Mouse (Mus musculus): ENCODE data around the gene Gm20388. TPM values are rescaled to one million over a fixed set of nuclear protein-coding genes. Genes with fewer than 3 reads are reported as not detected.
A peak's percentile ranks its signal among the peaks of the same experiment; 100 is the strongest.

The Gm20388 gene
- total and polyA plus RNA-seq, 2 experiments from 2014 or later: 17.3 TPM; not detected in 1

DNA sequence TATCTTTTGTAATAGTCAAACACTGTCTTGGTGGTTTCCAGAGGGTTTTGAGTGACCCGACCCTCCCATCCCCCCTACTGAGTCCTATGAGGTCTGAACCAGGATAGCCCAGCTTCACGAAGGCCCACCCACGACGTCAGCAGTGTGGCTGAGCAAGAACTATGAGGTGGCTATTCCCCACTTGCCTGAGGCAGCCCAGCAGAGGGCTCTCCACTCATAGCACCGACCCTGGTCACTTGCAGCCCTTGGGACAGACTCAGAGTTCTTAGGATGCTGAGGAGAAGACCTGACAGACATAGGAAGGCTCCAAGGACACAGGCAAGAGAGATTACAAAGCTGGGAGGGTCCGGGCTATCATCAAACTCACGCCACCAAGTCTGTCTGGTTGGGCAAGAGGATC, 2764.4 kb downstream of the Gm20388 start:
- Histone ChIP-seq H3K36me3 (replicated peaks; ENCODE audit: control insufficient read depth, insufficient read depth, low read length) (no peaks in the 10 kb centered on the region), H3K9me3 (replicated peaks; ENCODE audit: control insufficient read depth, low read length) (no peaks in the 10 kb centered on the region), H3K27me3 (ENCODE audit: control insufficient read depth, insufficient read depth, low read length) (peaks cover 60% of the 10 kb centered on the region), H3K4me1 (ENCODE audit: control insufficient read depth, insufficient read depth) (0 out of 2 replicates have a peak, but pooled peaks cover 6% of the 10 kb centered on the region), H3K9ac (replicated peaks; ENCODE audit: low read depth, low read length) (no peak overlapping the region), H3K27ac (ENCODE audit: low read depth) (no peak overlapping the region), H3K4me2 (ENCODE audit: low read depth, low read length) (peak overlapping the region; percentile 86; the same call in 1 of the 2 replicates), H3K4me3 (ENCODE audit: low read depth, low read length) (no peak overlapping the region)
- ATAC-seq (ENCODE audit: insufficient read depth, low read depth): no peak
- TF ChIP-seq EP300 (IDR thresholded peaks at IDR 0.05; ENCODE audit: low read depth) (no peak), CTCF (IDR thresholded peaks at IDR 0.05; ENCODE audit: low read depth) (peak; percentile 33)
- DNase-seq (ENCODE audit: low spot score): no peak
- 32% methylated on average over 7 of the region's 7 CpGs for WGBS

GRCm38 (mm10) chr8:122675596-122676420, 2765.2 kb downstream of the Gm20388 start:
- ATAC-seq (ENCODE audit: insufficient read depth, low read depth): no peak
- peak overlapping the region; percentile 58 for H3K4me3 ChIP-seq (ENCODE audit: low read depth, low read length)
- H3K4me2 ChIP-seq (ENCODE audit: low read depth, low read length): peak overlapping the region; percentile 86
- H3K9ac ChIP-seq (replicated peaks; ENCODE audit: low read depth, low read length): 0 out of 2 replicates have a peak overlapping the region, but pooled peaks have one; percentile 18
- DNase-seq (ENCODE audit: low spot score): no peak
- no peaks in the 10 kb centered on the region for H3K36me3 ChIP-seq (replicated peaks; ENCODE audit: control insufficient read depth, insufficient read depth, low read length)
- peaks cover 58% of the 10 kb centered on the region for H3K27me3 ChIP-seq (ENCODE audit: control insufficient read depth, insufficient read depth, low read length)
- WGBS: 64% methylated on average over 17 of the region's 17 CpGs
- H3K9me3 ChIP-seq (replicated peaks; ENCODE audit: control insufficient read depth, low read length): no peaks in the 10 kb centered on the region
- peak overlapping the region; percentile 77 for H3K27ac ChIP-seq (ENCODE audit: low read depth)
- H3K4me1 ChIP-seq (ENCODE audit: control insufficient read depth, insufficient read depth): 0 out of 2 replicates have a peak, but pooled peaks cover 6% of the 10 kb centered on the region
- TF ChIP-seq CTCF (IDR thresholded peaks at IDR 0.05; ENCODE audit: low read depth): no peak
- no peak for TF ChIP-seq EP300 (IDR thresholded peaks at IDR 0.05; ENCODE audit: low read depth)

GRCm38 (mm10) chr8:122676621-122677480, 2766.2 kb downstream of the Gm20388 start:
- 8% methylated on average over 16 of the region's 16 CpGs for WGBS
- Histone ChIP-seq H3K4me1 (ENCODE audit: control insufficient read depth, insufficient read depth) (0 out of 2 replicates have a peak, but pooled peaks cover 6% of the 10 kb centered on the region), H3K9me3 (replicated peaks; ENCODE audit: control insufficient read depth, low read length) (no peaks in the 10 kb centered on the region)

DNA sequence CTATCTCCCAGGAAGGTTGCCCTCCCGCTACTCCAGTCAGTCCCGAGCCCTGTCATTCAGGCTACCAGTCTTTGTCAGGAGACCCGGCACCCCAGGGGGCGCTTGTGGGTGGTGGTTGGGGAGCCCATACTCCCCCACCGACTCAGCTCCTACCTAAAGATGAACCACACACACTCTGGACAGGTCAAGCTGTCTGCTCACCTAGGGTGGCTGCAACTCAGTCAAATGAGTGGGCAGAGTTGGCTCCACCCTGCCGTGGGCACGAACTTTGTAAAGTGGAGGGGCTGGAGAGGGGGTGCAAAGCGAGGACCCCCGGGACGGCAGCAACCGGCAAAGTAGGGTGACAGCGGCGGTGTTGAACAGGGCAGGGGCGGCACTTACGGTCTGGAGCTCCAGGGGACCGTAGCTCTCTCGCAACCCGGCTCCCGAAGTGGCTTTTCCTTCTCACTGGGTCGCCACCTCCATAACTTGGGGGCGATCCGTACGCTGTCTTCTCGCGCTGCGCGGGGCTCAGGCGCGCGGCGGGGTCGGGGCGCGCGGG, 2766.9 kb downstream of the Gm20388 start:
- Histone ChIP-seq H3K27me3 (ENCODE audit: control insufficient read depth, insufficient read depth, low read length) (peaks cover 59% of the 10 kb centered on the region), H3K9me3 (replicated peaks; ENCODE audit: control insufficient read depth, low read length) (no peaks in the 10 kb centered on the region), H3K4me3 (ENCODE audit: low read depth, low read length) (peak overlapping the region; percentile 58), H3K4me1 (ENCODE audit: control insufficient read depth, insufficient read depth) (0 out of 2 replicates have a peak, but pooled peaks cover 6% of the 10 kb centered on the region), H3K9ac (replicated peaks; ENCODE audit: low read depth, low read length) (peak overlapping the region; percentile 52), H3K36me3 (replicated peaks; ENCODE audit: control insufficient read depth, insufficient read depth, low read length) (no peaks in the 10 kb centered on the region), H3K4me2 (ENCODE audit: low read depth, low read length) (peak overlapping the region; percentile 86), H3K27ac (ENCODE audit: low read depth) (peak overlapping the region; percentile 77)
- ATAC-seq (ENCODE audit: insufficient read depth, low read depth): no peak
- 2% methylated on average over 35 of the region's 35 CpGs for WGBS
- DNase-seq (ENCODE audit: low spot score): no peak
- no peak for TF ChIP-seq CTCF (IDR thresholded peaks at IDR 0.05; ENCODE audit: low read depth)
- TF ChIP-seq EP300 (IDR thresholded peaks at IDR 0.05; ENCODE audit: low read depth): no peak

More at GRCm38 (mm10) chr8:122676621-122677480, 2766.2 kb downstream of the Gm20388 start:
- no peak for TF ChIP-seq CTCF (IDR thresholded peaks at IDR 0.05; ENCODE audit: low read depth)
- no peak for TF ChIP-seq EP300 (IDR thresholded peaks at IDR 0.05; ENCODE audit: low read depth)
- peak overlapping the region; percentile 77 for H3K27ac ChIP-seq (ENCODE audit: low read depth)
- peaks cover 55% of the 10 kb centered on the region for H3K27me3 ChIP-seq (ENCODE audit: control insufficient read depth, insufficient read depth, low read length)
- peak; percentile 51 for ATAC-seq (ENCODE audit: insufficient read depth, low read depth)
- peak; percentile 39 for DNase-seq (ENCODE audit: low spot score)
- no peaks in the 10 kb centered on the region for H3K36me3 ChIP-seq (replicated peaks; ENCODE audit: control insufficient read depth, insufficient read depth, low read length)
- H3K9ac ChIP-seq (replicated peaks; ENCODE audit: low read depth, low read length): peak overlapping the region; percentile 52
- peak overlapping the region; percentile 58 for H3K4me3 ChIP-seq (ENCODE audit: low read depth, low read length)
- H3K4me2 ChIP-seq (ENCODE audit: low read depth, low read length): peak overlapping the region; percentile 86
